Mouse (Mus musculus): ENCODE data around the gene Btbd3. TPM values are rescaled to one million over a fixed set of nuclear protein-coding genes. Genes with fewer than 3 reads are reported as not detected.

Gene Btbd3
- total RNA-seq, 1 experiment from 2014 or later = 0.48 TPM

DNA sequence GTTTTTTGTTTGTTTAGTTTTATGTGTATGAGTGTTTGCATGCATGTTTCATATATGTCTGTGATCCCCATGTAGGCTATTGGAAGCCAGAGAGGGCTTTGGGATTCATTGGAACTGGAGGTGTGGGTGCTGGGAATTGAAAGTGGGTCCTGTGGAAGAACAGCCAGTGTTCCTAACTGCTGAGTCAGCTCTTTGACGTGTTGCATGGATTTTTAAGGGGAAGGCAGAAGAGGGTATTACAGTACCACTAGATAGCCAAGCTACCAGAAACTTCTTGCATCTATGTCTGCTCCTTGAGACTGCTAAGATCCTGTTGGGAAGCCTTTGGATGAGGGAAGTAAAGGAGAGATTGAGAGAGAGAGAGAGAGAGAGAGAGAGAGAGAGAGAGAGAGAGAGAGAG lies 82.2 kb downstream of the Btbd3 start:
- ATAC-seq (replicated peaks; ENCODE audit: insufficient number of reproducible peaks, low FRiP score, low TSS enrichment, poor library complexity, severe bottlenecking) = no peak

GRCm38 (mm10) chr2:138355366-138355765 lies 99.0 kb downstream of the Btbd3 start:
- ATAC-seq (replicated peaks; ENCODE audit: insufficient number of reproducible peaks, low FRiP score, low TSS enrichment, poor library complexity, severe bottlenecking) = no peak

DNA sequence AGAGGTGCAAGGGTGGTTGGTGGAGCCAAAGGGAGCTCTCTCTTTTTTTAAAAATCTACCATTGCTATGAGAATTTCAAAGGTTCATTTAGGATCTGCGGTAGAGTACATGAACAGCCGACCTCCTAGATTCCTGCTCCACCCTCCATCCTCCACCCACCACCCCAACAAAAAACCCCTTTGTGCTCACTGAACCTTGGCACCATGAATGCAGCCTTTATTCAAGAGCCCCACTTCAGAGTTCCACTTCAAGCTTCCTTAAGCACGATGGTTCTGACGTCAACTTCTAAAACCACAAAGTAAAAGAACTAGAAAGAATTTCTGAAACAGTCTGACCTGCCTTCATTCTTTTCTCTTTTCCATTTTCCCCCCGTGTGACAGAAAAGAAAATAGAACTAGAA lies 106.1 kb downstream of the Btbd3 start:
- no peak for ATAC-seq (replicated peaks; ENCODE audit: insufficient number of reproducible peaks, low FRiP score, low TSS enrichment, poor library complexity, severe bottlenecking)

GRCm38 (mm10) chr2:138365391-138365790 lies 109.0 kb downstream of the Btbd3 start:
- ATAC-seq (replicated peaks; ENCODE audit: insufficient number of reproducible peaks, low FRiP score, low TSS enrichment, poor library complexity, severe bottlenecking) = no peak

- no peak for ATAC-seq (replicated peaks; ENCODE audit: insufficient number of reproducible peaks, low FRiP score, low TSS enrichment, poor library complexity, severe bottlenecking)
These were observed 118.2 kb downstream of the Btbd3 start for GRCm38 (mm10) chr2:138374556-138374955.

- ATAC-seq (replicated peaks; ENCODE audit: insufficient number of reproducible peaks, low FRiP score, low TSS enrichment, poor library complexity, severe bottlenecking) = no peak
These were observed 122.5 kb downstream of the Btbd3 start for GRCm38 (mm10) chr2:138378855-138379254.

- no peak for ATAC-seq (replicated peaks; ENCODE audit: insufficient number of reproducible peaks, low FRiP score, low TSS enrichment, poor library complexity, severe bottlenecking)
These were observed 128.4 kb downstream of the Btbd3 start for GRCm38 (mm10) chr2:138384762-138385161.

DNA sequence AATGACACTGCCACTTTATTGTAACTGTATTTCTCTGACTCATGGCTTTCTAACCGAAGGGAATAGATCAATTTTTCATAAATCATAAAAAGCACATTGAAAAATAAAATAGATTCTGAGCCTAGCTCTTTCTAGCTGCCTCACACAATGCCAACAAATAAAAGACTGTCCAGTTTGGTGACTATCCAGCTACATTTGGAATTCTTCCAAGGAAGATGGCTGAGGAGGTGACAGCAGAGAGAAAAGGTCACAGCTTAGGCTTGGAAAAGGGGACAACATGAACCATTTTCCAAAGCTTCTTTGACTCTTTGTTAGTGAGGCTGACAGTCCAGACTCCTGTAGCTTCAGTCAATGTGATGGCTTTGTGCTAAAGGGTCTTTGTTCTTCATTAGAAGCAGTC lies 132.2 kb downstream of the Btbd3 start:
- no peak for ATAC-seq (replicated peaks; ENCODE audit: insufficient number of reproducible peaks, low FRiP score, low TSS enrichment, poor library complexity, severe bottlenecking)

- no peak for ATAC-seq (replicated peaks; ENCODE audit: insufficient number of reproducible peaks, low FRiP score, low TSS enrichment, poor library complexity, severe bottlenecking)
These were observed 146.7 kb downstream of the Btbd3 start for GRCm38 (mm10) chr2:138403046-138403445.

GRCm38 (mm10) chr2:138405753-138406528 lies 149.6 kb downstream of the Btbd3 start:
- ATAC-seq (replicated peaks; ENCODE audit: insufficient number of reproducible peaks, low FRiP score, low TSS enrichment, poor library complexity, severe bottlenecking) = no peak

GRCm38 (mm10) chr2:138406703-138407102 lies 150.3 kb downstream of the Btbd3 start:
- ATAC-seq (replicated peaks; ENCODE audit: insufficient number of reproducible peaks, low FRiP score, low TSS enrichment, poor library complexity, severe bottlenecking) = no peak

DNA sequence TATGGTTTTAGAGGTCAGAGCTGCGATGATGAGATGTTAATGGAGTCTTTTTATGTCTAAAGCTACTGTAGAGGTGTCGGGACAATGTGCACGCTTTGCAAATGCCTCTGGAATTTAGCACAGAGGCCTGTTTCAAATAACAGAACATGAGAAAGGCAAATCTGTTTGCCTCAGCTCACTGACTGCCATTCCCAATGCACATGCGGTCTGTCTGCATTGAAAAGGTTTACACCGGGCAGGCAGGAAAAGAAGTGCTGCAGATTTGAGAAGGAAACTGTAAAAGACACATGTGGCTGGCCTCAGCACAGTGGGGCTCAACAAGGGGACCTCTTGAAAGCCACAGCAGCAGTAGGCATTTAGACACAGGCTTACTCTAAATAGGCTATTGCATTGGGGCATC lies 156.2 kb downstream of the Btbd3 start:
- no peak for ATAC-seq (replicated peaks; ENCODE audit: insufficient number of reproducible peaks, low FRiP score, low TSS enrichment, poor library complexity, severe bottlenecking)

- no peak for ATAC-seq (replicated peaks; ENCODE audit: insufficient number of reproducible peaks, low FRiP score, low TSS enrichment, poor library complexity, severe bottlenecking)
These were observed 166.0 kb downstream of the Btbd3 start for GRCm38 (mm10) chr2:138422321-138422720.

DNA sequence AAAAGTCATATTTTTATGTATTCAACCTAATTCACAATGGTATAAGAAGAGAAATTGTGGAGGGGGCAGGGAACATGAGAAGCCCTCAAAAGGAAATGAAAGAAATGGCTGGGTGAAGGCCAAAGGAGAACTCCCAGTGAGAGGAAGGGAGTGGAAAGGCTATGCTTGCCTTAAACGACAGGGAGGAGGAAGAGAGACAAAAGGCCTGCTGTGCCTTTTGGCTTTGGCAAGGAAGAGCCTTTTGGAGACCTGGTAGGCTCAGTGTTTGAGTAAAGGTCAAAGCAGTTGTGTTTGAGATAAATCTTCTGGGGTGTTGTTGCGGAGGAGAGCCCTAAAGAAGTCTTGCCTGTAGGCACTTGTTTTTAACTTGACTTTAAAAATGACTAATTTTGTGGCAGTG lies 175.6 kb downstream of the Btbd3 start:
- ATAC-seq (replicated peaks; ENCODE audit: insufficient number of reproducible peaks, low FRiP score, low TSS enrichment, poor library complexity, severe bottlenecking) = no peak

DNA sequence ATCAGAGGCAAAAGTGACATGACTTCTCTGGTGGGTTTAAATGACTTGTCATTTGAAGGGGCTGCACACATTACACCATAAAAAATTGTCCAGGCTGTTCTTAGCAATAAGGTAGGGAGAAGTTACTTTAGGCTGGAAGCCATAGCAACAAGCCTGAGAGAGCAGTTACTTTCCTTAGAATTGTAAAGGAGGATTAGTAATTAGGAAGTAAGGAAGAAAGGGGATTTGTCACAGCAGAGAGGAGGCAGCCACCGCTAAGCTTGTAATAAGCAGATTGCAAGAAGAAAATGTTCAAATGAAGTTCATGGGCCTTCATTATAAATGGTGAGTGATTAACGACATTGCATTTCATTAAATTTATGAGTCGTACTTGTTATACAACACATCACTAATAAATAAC lies 190.1 kb downstream of the Btbd3 start:
- no peak for ATAC-seq (replicated peaks; ENCODE audit: insufficient number of reproducible peaks, low FRiP score, low TSS enrichment, poor library complexity, severe bottlenecking)

- ATAC-seq (replicated peaks; ENCODE audit: insufficient number of reproducible peaks, low FRiP score, low TSS enrichment, poor library complexity, severe bottlenecking) = no peak
These were observed 190.6 kb downstream of the Btbd3 start for GRCm38 (mm10) chr2:138446943-138447342.

DNA sequence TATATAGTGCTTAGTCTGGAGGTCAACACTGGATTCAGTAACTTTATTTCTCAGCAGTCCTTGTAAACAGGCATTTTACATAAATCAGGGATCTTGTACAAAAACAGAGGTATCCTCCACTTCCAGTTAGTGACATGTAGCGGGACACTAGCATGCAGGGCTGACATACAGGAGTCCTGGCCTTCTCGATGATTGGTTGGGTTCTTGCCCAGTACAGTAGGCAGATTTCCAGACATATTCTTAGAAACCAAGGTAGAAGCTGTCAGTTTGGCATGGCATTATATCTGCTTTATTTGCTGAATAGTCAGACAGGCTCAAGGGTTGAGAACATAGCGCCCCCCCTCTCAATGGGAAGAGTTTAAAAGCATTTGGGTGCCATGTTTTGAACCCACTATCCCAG lies 191.3 kb downstream of the Btbd3 start:
- no peak for ATAC-seq (replicated peaks; ENCODE audit: insufficient number of reproducible peaks, low FRiP score, low TSS enrichment, poor library complexity, severe bottlenecking)

- no peak for ATAC-seq (replicated peaks; ENCODE audit: insufficient number of reproducible peaks, low FRiP score, low TSS enrichment, poor library complexity, severe bottlenecking)
These were observed 211.7 kb downstream of the Btbd3 start for GRCm38 (mm10) chr2:138468046-138468572.

- ATAC-seq (replicated peaks; ENCODE audit: insufficient number of reproducible peaks, low FRiP score, low TSS enrichment, poor library complexity, severe bottlenecking) = no peak
These were observed 217.0 kb downstream of the Btbd3 start for GRCm38 (mm10) chr2:138473407-138473806.

DNA sequence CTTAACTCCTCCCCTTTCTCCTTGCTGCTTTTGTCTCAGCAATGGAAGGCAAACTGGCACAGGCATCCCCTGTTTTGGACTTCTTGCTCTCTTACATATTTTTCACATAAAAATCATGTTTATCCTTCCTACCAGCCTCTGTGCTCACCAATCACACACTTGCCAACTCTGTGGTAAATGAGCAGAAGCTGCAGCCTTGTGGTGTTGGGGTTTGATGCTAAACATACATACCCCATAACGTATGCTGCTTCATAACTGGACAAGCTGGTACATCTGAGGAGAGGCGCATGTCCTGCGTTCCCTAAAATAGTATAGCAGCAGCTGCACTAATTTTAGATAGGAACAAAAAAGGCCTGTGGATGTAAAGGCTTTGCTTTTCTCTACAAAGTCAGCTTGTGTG lies 220.1 kb downstream of the Btbd3 start:
- ATAC-seq (replicated peaks; ENCODE audit: insufficient number of reproducible peaks, low FRiP score, low TSS enrichment, poor library complexity, severe bottlenecking) = no peak

- no peak for ATAC-seq (replicated peaks; ENCODE audit: insufficient number of reproducible peaks, low FRiP score, low TSS enrichment, poor library complexity, severe bottlenecking)
These were observed 220.9 kb downstream of the Btbd3 start for GRCm38 (mm10) chr2:138477278-138477677.

Data from monocyte, adult 5-6 weeks (primary cell).